Mouse (Mus musculus) G1E (cell line): ENCODE results near the gene Galntl6. TPM values are rescaled to one million over a fixed set of nuclear protein-coding genes. Genes with fewer than 3 reads are reported as not detected.

Experiments
- ATAC-seq: 2 replicates; pipeline ENCODE4 v1.8.0; 2016; ENCODE audit warnings: mild to moderate bottlenecking; ENCODE audit not compliant: insufficient number of reproducible peaks, poor library complexity, low FRiP score, severe bottlenecking; ENCODE audit errors: extremely low read depth
- DNase-seq: peaks from one replicate; pipeline ENCODE4 v3.0.0; 2012; ENCODE audit warnings: low spot score
- H3K27me3 ChIP-seq: 2 replicates; pipeline ENCODE4 v1.6.1; 2012; ENCODE audit warnings: mild to moderate bottlenecking, low read length, inconsistent platforms; ENCODE audit not compliant: insufficient read depth
- H3K36me3 ChIP-seq: replicated peaks from 2 replicates; pipeline ENCODE3; 2012; ENCODE audit warnings: mild to moderate bottlenecking, inconsistent platforms
- H3K4me1 ChIP-seq: 2 replicates; pipeline ENCODE4 v1.6.1; 2012; ENCODE audit warnings: low read depth, low read length, inconsistent platforms, mixed read lengths; ENCODE audit not compliant: insufficient read depth
- H3K4me3 ChIP-seq: 2 replicates; pipeline ENCODE4 v1.5.1; 2012; ENCODE audit warnings: low read depth, mild to moderate bottlenecking, inconsistent platforms, low read length, moderate library complexity, mixed read lengths
- H3K9me3 ChIP-seq: replicated peaks from 2 replicates; pipeline ENCODE4 v1.6.1; 2012; ENCODE audit warnings: inconsistent platforms
- CTCF ChIP-seq: IDR thresholded peaks from 2 replicates; pipeline ENCODE4 v1.5.1; 2012; ENCODE audit warnings: low read depth, low read length, inconsistent platforms, mixed read lengths
- GATA1 ChIP-seq: IDR thresholded peaks from 2 replicates; pipeline ENCODE4 v1.6.1; 2012; ENCODE audit warnings: borderline replicate concordance, low read length, inconsistent platforms, mixed read lengths
- GATA2 ChIP-seq: IDR thresholded peaks from 2 replicates; pipeline ENCODE4 v1.6.1; 2012; ENCODE audit warnings: low read depth, low read length, inconsistent platforms, borderline replicate concordance
- POLR2AphosphoS5 ChIP-seq: IDR thresholded peaks from 2 replicates; pipeline ENCODE4 v1.6.1; 2012; ENCODE audit warnings: low read depth, low read length, inconsistent platforms; ENCODE audit not compliant: insufficient replicate concordance
- TAL1 ChIP-seq: conservative IDR thresholded peaks from 2 replicates; pipeline ENCODE4 v1.6.1; 2012; ENCODE audit warnings: low read depth, low read length, inconsistent platforms, mixed read lengths
- polyA plus RNA-seq: library from polyadenylated mRNA; stranded (reverse); fragments of >175 nt; gene quantifications from 2 replicates; pipeline ENCODE4 v1.2.3, GENCODE M21; 2012
- total RNA-seq, 2 experiments: library from RNA; stranded (forward) in 1 of 2; stranded (reverse) in 1 of 2; fragments of 200-1000 nt in 1 of 2; fragments of >200 nt in 1 of 2; fragmentation: Nextera tagmentation in 1 of 2; gene quantifications; 2 replicates each; pipeline ENCODE4 v1.2.3; 2014 to 2017

Gene Galntl6
- total and polyA plus RNA-seq, 3 experiments: 0.05 TPM; not detected in 2

GRCm38 (mm10) chr8:58395879-58396278 is 516.6 kb downstream of the Galntl6 start:
- TF ChIP-seq TAL1: no peak
- no peak for TF ChIP-seq GATA1
- no peak for TF ChIP-seq POLR2AphosphoS5
- no peak for TF ChIP-seq GATA2
- no peak for TF ChIP-seq CTCF
- Histone ChIP-seq H3K4me1 (no peaks in the 10 kb centered on the region), H3K27me3 (no peaks in the 10 kb centered on the region), H3K36me3 (no peaks in the 10 kb centered on the region), H3K4me3 (no peak overlapping the region), H3K9me3 (no peaks in the 10 kb centered on the region)
- ATAC-seq (no peak), DNase-seq (no peak)

- H3K36me3 ChIP-seq: no peaks in the 10 kb centered on the region
- no peaks in the 10 kb centered on the region for H3K4me1 ChIP-seq
- no peaks in the 10 kb centered on the region for H3K9me3 ChIP-seq
- no peak overlapping the region for H3K4me3 ChIP-seq
- no peaks in the 10 kb centered on the region for H3K27me3 ChIP-seq
- TF ChIP-seq POLR2AphosphoS5: no peak
- no peak for TF ChIP-seq TAL1
- no peak for TF ChIP-seq GATA1
- no peak for TF ChIP-seq CTCF
- TF ChIP-seq GATA2: no peak
- DNase-seq (no peak), ATAC-seq (no peak)
These were observed 540.1 kb downstream of the Galntl6 start for GRCm38 (mm10) chr8:58372389-58372788.

GRCm38 (mm10) chr8:58371979-58372378 is 540.5 kb downstream of the Galntl6 start:
- Histone ChIP-seq H3K9me3 (no peaks in the 10 kb centered on the region), H3K36me3 (no peaks in the 10 kb centered on the region), H3K4me1 (no peaks in the 10 kb centered on the region), H3K27me3 (no peaks in the 10 kb centered on the region), H3K4me3 (no peak overlapping the region)
- ATAC-seq (no peak), DNase-seq (no peak)
- TF ChIP-seq TAL1 (no peak), CTCF (no peak), GATA2 (no peak), GATA1 (no peak), POLR2AphosphoS5 (no peak)

- Histone ChIP-seq H3K4me1 (no peaks in the 10 kb centered on the region), H3K27me3 (no peaks in the 10 kb centered on the region), H3K36me3 (no peaks in the 10 kb centered on the region), H3K4me3 (no peak overlapping the region), H3K9me3 (no peaks in the 10 kb centered on the region)
- TF ChIP-seq TAL1: no peak
- TF ChIP-seq GATA2: no peak
- TF ChIP-seq CTCF: no peak
- TF ChIP-seq GATA1: no peak
- no peak for TF ChIP-seq POLR2AphosphoS5
- DNase-seq: no peak
- no peak for ATAC-seq
These were observed 581.3 kb downstream of the Galntl6 start for GRCm38 (mm10) chr8:58331151-58331550.

GRCm38 (mm10) chr8:58313482-58313881 is 599.0 kb downstream of the Galntl6 start:
- H3K9me3 ChIP-seq: no peaks in the 10 kb centered on the region
- no peaks in the 10 kb centered on the region for H3K4me1 ChIP-seq
- no peak for ATAC-seq
- no peak for DNase-seq
- no peaks in the 10 kb centered on the region for H3K36me3 ChIP-seq
- TF ChIP-seq CTCF (no peak), GATA2 (no peak), POLR2AphosphoS5 (no peak), GATA1 (no peak), TAL1 (no peak)
- no peak overlapping the region for H3K4me3 ChIP-seq
- H3K27me3 ChIP-seq: no peaks in the 10 kb centered on the region

GRCm38 (mm10) chr8:58291487-58291886 is 621.0 kb downstream of the Galntl6 start:
- Histone ChIP-seq H3K36me3 (no peaks in the 10 kb centered on the region), H3K27me3 (no peaks in the 10 kb centered on the region), H3K9me3 (no peaks in the 10 kb centered on the region), H3K4me3 (no peak overlapping the region), H3K4me1 (no peaks in the 10 kb centered on the region)
- DNase-seq (no peak), ATAC-seq (no peak)
- TF ChIP-seq GATA2: no peak
- TF ChIP-seq CTCF: no peak

- DNase-seq (no peak), ATAC-seq (no peak)
- Histone ChIP-seq H3K36me3 (no peaks in the 10 kb centered on the region), H3K9me3 (no peaks in the 10 kb centered on the region), H3K4me3 (no peak overlapping the region), H3K4me1 (no peaks in the 10 kb centered on the region), H3K27me3 (no peaks in the 10 kb centered on the region)
- no peak for TF ChIP-seq GATA1
- TF ChIP-seq TAL1: no peak
- no peak for TF ChIP-seq POLR2AphosphoS5
- TF ChIP-seq GATA2: no peak
- TF ChIP-seq CTCF: no peak
These were observed 622.4 kb downstream of the Galntl6 start for GRCm38 (mm10) chr8:58290080-58290479.
